In the genomic region with DNA sequence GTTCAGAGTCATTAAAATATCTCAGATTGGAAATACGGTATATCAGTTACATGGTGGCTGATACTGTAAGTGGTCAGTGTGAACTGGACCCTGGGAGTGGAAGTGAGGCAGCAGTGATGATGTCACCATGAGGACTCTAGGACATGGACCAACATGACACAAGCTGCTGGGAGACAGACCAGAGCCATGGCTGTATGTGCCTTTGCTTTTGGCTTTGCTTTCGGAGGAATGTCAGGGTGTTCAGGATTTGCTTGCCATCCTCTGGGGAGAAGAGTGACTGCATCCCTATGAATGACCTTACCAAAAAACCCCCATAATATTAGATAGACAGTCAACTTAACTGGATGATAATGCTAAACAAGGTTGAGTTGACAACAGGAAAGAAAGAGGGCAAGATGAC, we compare ENCODE assay signal across 27 mouse cellular contexts.
"Had no signal": no experiment of that assay in that cellular context is flagged by ENCODE, and none has a peak within 500 bp of the region (broad histone marks: within the 10 kb centered on the region; RNA-seq: fewer than 3 reads in every experiment).

No protein-coding gene starts in this region.

- H3K4me1 ChIP-seq: embryonic facial prominence, embryonic 10.5 days; embryonic facial prominence, embryonic 12.5 days; forebrain, embryonic 10.5 days; forebrain, embryonic 12.5 days; forebrain, embryonic 13.5 days; forebrain, embryonic 15.5 days had no signal

- H3K9me3 ChIP-seq: embryonic facial prominence, embryonic 10.5 days; embryonic facial prominence, embryonic 12.5 days; embryonic facial prominence, embryonic 13.5 days; embryonic facial prominence, embryonic 15.5 days; forebrain, embryonic 10.5 days; forebrain, embryonic 12.5 days; forebrain, embryonic 13.5 days; forebrain, embryonic 15.5 days had no signal

- ATAC-seq: forebrain, embryonic 13.5 days; forebrain, embryonic 14.5 days; forebrain, embryonic 15.5 days; forebrain, embryonic 16.5 days; forebrain, postnatal 0 days had no signal

- DNase-seq: cerebellum, adult 2 months; cerebellum, adult 8-10 months; cerebellum, adult 9-10 months; cerebellum, adult 9-11 months; cerebellum, postnatal 10 days; cerebellum, postnatal 14 days; cerebellum, postnatal 25 days; cerebellum, postnatal 36 days; embryo, embryonic 11 days; forebrain, postnatal 0 days; gastrocnemius, adult 2 months; gastrocnemius, postnatal 10 days; gastrocnemius, postnatal 14 days; gastrocnemius, postnatal 25 days; gastrocnemius, postnatal 36 days; heart, adult 18-20 months had no signal

- H3K27me3 ChIP-seq: embryonic facial prominence, embryonic 12.5 days; embryonic facial prominence, embryonic 13.5 days; embryonic facial prominence, embryonic 15.5 days; forebrain, embryonic 12.5 days; forebrain, embryonic 13.5 days; forebrain, embryonic 15.5 days had no signal

- H3K4me2 ChIP-seq: embryonic facial prominence, embryonic 12.5 days; embryonic facial prominence, embryonic 13.5 days; embryonic facial prominence, embryonic 15.5 days; forebrain, embryonic 12.5 days; forebrain, embryonic 13.5 days; forebrain, embryonic 15.5 days had no signal

- H3K27ac ChIP-seq: embryonic facial prominence, embryonic 10.5 days; embryonic facial prominence, embryonic 12.5 days; embryonic facial prominence, embryonic 13.5 days; embryonic facial prominence, embryonic 15.5 days; forebrain, embryonic 10.5 days; forebrain, embryonic 12.5 days; forebrain, embryonic 13.5 days; forebrain, embryonic 15.5 days; gastrocnemius, adult 2 months had no signal

- H3K4me3 ChIP-seq: embryonic facial prominence, embryonic 10.5 days; embryonic facial prominence, embryonic 12.5 days; embryonic facial prominence, embryonic 13.5 days; embryonic facial prominence, embryonic 15.5 days; erythroblast, embryonic 14.5 days; forebrain, embryonic 10.5 days; forebrain, embryonic 12.5 days; forebrain, embryonic 13.5 days; forebrain, embryonic 15.5 days; gastrocnemius, adult 2 months had no signal

- H3K36me3 ChIP-seq: embryonic facial prominence, embryonic 10.5 days; embryonic facial prominence, embryonic 12.5 days; embryonic facial prominence, embryonic 13.5 days; embryonic facial prominence, embryonic 15.5 days; forebrain, embryonic 10.5 days; forebrain, embryonic 12.5 days; forebrain, embryonic 15.5 days had no signal

- H3K9ac ChIP-seq: embryonic facial prominence, embryonic 12.5 days; embryonic facial prominence, embryonic 13.5 days; embryonic facial prominence, embryonic 15.5 days; forebrain, embryonic 12.5 days; forebrain, embryonic 13.5 days; forebrain, embryonic 15.5 days; forebrain, postnatal 0 days had no signal
